Mouse (Mus musculus): ENCODE measurements around the gene Afg1l. TPM values are rescaled to one million over a fixed set of nuclear protein-coding genes. Genes with fewer than 3 reads are reported as not detected.
A peak's percentile ranks its signal among the peaks of the same experiment; 100 is the strongest.

The Afg1l gene
- polyA plus RNA-seq, 1 experiment from 2014 or later, result 17.2 TPM

DNA sequence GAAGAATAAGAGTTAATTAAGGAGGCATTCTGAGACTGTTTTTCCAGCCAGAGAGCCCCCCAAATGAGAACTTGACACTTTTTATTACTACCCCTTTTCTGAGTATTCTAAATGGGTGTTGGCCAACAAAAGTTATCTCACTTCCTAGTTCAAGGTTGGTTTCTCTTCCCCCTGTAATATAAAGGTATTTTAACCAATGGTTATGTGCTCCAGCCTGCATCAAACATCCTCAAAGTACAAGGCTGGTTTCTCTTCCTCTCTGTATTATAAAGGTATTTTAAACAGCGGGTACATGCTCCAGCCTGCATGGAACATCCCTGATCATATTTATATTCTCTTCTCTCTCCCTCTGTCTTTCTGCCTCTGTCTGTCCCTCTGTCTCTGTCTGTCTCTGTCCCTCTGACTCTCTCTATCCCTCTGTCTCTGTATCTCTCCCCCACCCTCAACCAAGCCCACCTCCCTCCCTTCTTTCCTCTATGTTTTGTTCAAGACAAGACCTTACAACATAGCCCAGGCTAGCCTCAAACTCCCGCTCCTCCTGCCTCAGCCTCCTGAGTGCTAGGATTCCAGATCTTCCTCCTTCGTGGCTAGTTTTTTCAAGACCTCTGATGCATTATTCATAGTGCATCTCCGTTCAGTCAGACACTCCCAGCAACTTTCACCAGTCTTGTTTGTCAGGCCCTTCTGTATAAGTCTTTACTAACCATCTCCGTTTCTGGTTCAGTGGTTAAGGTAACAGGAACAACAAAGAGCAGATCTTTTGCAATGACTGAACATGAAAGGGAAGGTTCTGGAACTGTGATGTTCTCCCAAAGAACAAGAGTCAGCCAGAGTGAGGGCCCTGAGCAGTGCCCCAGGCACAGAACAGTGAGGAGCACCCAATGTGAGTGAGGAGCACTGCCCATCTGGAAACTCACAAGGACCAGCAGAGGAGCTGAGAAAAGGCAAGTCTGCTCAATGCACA, 41.2 kb downstream of the Afg1l start:
- H3K4me1 ChIP-seq (replicated peaks), result no peaks in the 10 kb centered on the region
- no peaks in the 10 kb centered on the region for H3K27me3 ChIP-seq
- no peak for ATAC-seq (replicated peaks; ENCODE audit: insufficient number of reproducible peaks, insufficient read depth, low FRiP score, low read depth)
- H3K36me3 ChIP-seq, result peaks cover 10% of the 10 kb centered on the region
- H3K4me3 ChIP-seq, result no peak overlapping the region
- H3K9me3 ChIP-seq (replicated peaks), result no peaks in the 10 kb centered on the region
- 89% methylated on average over 5 of the region's 5 CpGs for WGBS
- no peak overlapping the region for H3K9ac ChIP-seq
- no peak overlapping the region for H3K27ac ChIP-seq
- H3K4me2 ChIP-seq, result no peak overlapping the region

- Histone ChIP-seq H3K9ac (no peak overlapping the region), H3K36me3 (no peaks in the 10 kb centered on the region), H3K27me3 (no peaks in the 10 kb centered on the region), H3K4me2 (no peak overlapping the region), H3K4me3 (no peak overlapping the region), H3K4me1 (replicated peaks) (no peaks in the 10 kb centered on the region), H3K9me3 (replicated peaks) (no peaks in the 10 kb centered on the region), H3K27ac (no peak overlapping the region)
- WGBS, result 75% methylated on average over 10 of the region's 10 CpGs
- no peak for ATAC-seq (replicated peaks; ENCODE audit: insufficient number of reproducible peaks, insufficient read depth, low FRiP score, low read depth)
Measured at GRCm38 (mm10) chr10:42417530-42418174, 60.7 kb downstream of the Afg1l start.

DNA sequence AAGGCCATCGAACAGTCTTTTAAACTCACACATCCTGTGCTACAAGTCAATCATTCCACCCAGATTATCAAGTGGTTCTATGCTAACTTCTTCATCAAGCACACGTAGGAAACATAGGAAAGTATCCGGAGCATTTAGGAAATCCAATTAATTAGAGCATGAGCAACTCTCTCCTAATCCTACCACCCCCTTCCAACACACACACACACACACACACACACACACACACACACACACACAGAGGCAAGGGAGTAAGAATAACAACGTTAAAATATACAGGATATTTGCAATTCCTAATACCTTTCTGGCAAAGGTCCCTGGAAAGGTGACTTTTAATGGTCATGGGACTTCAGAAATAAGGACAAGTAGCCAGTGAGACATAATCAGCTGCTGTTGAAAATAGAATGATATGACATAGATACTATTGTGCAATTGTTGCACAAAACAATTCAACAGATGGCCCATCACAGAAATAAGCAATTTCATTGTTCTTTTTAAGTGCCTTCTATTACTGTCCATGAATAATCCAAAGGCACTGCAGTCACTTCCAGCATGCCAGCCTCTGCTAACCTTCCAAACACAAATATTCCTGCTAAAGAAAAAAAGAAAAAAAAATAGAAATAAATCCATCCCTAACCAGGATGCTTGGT, 62.4 kb downstream of the Afg1l start:
- Histone ChIP-seq H3K4me1 (replicated peaks) (peaks cover 8% of the 10 kb centered on the region), H3K27me3 (no peaks in the 10 kb centered on the region), H3K9ac (no peak overlapping the region), H3K4me2 (no peak overlapping the region), H3K9me3 (replicated peaks) (no peaks in the 10 kb centered on the region), H3K4me3 (no peak overlapping the region), H3K36me3 (no peaks in the 10 kb centered on the region), H3K27ac (no peak overlapping the region)
- ATAC-seq (replicated peaks; ENCODE audit: insufficient number of reproducible peaks, insufficient read depth, low FRiP score, low read depth), result no peak
- 76% methylated on average over 4 of the region's 4 CpGs for WGBS

DNA sequence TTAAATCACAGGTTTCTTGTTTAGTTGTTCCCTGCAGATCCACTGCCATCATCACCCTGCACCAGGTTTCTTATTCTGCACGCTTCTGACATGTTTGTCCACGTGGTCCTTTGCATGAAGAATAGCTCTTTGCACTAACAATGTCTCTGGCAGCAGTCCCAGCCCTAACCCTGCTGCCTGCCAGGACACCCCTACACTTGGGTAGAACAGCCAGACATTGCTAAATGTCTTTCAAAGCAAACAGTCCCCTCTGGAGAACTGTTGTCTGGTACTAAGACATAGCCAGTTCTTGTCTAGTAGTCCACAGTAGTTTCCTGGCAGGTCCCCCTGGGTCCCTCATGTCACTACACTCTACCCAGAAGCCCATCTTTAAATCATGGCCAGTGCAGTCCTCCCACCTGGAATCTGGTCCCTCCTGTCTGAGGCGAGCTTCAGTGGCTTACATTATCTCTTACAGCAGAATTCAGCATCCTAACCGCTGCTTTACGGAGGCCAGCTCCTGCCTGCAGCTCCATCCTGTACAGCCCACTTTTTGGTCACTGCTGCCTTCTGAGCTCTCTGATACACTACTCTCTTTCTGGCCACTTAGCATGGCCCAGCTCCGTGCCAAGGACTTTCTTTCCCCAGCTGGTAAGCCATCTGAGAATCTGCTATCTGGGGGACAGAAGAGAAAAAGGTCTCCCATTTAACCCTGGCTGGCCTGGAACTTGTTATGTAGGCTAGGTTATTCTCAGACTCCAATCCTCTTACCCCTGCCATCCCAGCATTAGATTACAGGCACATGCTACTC, 67.4 kb downstream of the Afg1l start:
- Histone ChIP-seq H3K36me3 (no peaks in the 10 kb centered on the region), H3K4me2 (peak overlapping the region; percentile 10; the same call in 1 of the 2 replicates), H3K4me1 (replicated peaks) (peaks cover 10% of the 10 kb centered on the region), H3K9me3 (replicated peaks) (no peaks in the 10 kb centered on the region), H3K27me3 (no peaks in the 10 kb centered on the region), H3K4me3 (no peak overlapping the region), H3K27ac (peak overlapping the region; percentile 73), H3K9ac (no peak overlapping the region)
- WGBS, result 23% methylated on average over 6 of the region's 6 CpGs
- ATAC-seq (replicated peaks; ENCODE audit: insufficient number of reproducible peaks, insufficient read depth, low FRiP score, low read depth), result peak; percentile 84

- no peaks in the 10 kb centered on the region for H3K9me3 ChIP-seq (replicated peaks)
- H3K27me3 ChIP-seq, result no peaks in the 10 kb centered on the region
- H3K36me3 ChIP-seq, result 0 out of 2 replicates have a peak, but pooled peaks cover 9% of the 10 kb centered on the region
- no peak overlapping the region for H3K4me3 ChIP-seq
- no peaks in the 10 kb centered on the region for H3K4me1 ChIP-seq (replicated peaks)
- H3K27ac ChIP-seq, result no peak overlapping the region
- no peak overlapping the region for H3K4me2 ChIP-seq
- WGBS, result 62% methylated on average over 11 of the region's 11 CpGs
- no peak overlapping the region for H3K9ac ChIP-seq
- ATAC-seq (replicated peaks; ENCODE audit: insufficient number of reproducible peaks, insufficient read depth, low FRiP score, low read depth), result no peak
Measured at GRCm38 (mm10) chr10:42390436-42390835, 87.9 kb downstream of the Afg1l start.

DNA sequence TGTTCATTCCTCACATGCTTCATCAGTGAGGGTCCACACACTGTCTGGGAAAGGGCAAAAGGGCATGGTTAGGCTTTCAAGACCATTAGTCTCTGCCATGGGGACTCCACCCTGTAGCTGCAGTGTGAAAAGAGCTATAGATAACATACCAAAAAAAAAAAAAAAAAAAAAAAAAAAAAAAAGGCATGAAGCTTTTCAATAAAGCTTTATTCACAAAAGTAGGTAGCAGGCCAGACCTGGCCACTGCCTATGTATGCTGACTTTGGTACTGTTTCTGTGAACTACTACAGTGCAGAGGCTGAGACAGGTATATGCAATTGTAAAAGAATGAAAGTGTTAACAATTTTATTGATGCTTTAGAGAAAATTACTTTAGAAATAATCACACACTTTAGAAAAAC, 90.2 kb downstream of the Afg1l start:
- no peak overlapping the region for H3K27ac ChIP-seq
- no peaks in the 10 kb centered on the region for H3K9me3 ChIP-seq (replicated peaks)
- no peaks in the 10 kb centered on the region for H3K27me3 ChIP-seq
- no peak overlapping the region for H3K4me2 ChIP-seq
- H3K36me3 ChIP-seq, result no peaks in the 10 kb centered on the region
- no peak overlapping the region for H3K9ac ChIP-seq
- H3K4me3 ChIP-seq, result no peak overlapping the region
- ATAC-seq (replicated peaks; ENCODE audit: insufficient number of reproducible peaks, insufficient read depth, low FRiP score, low read depth), result no peak
- no peaks in the 10 kb centered on the region for H3K4me1 ChIP-seq (replicated peaks)

DNA sequence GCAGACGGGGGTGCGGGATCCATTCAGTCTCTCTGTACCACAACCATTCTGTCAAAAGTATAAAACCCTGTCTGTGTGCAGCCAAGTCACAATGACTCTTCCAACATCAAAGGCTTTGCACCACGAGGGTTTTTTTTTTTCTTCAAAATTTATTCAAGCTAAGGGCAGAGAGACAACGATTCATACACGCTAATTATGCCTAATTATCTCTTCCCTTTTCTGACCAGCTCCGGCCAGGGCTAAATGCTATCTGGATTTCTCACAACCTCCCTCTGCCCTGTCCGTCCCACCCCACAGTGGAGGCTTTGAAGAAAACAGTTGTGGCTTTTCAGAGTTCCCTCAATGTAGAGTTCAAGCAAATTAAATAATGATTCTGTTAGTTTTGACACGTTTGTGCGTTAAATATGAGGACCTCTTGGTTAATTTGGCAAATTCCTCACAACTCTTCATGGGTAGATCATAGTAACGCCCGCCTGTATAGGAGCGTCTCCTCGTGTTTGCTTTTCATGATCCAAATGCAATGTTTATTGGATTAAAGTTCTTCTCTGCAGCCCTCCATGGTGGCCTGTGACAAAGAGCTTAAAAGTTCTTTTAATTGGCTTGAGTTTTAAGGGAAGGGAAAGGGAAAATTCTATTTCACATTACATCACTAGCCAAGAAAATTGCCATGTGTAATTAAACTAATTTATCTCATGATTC, 93.3 kb downstream of the Afg1l start:
- ATAC-seq (replicated peaks; ENCODE audit: insufficient number of reproducible peaks, insufficient read depth, low FRiP score, low read depth), result no peak
- 76% methylated on average over 13 of the region's 13 CpGs for WGBS
- H3K4me1 ChIP-seq (replicated peaks), result no peaks in the 10 kb centered on the region

DNA sequence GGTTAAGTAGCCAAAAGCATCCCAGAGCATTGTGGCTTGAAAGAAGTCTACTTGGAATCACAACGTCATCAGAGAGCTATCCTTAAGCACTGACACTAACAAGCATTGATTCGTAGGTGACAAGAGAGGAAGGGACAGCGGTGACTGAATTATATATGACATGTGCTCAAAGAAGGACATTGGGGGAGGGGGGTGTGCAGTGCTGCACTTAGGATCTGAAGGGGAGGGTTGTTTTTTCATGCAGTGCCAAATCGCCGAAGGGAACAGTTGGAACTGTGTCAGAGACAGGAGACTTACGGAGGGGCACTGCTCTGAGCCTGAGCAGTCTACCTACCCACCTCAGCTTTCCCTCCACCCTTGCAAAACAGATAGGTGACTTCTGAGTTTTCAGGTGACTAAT, 94.7 kb downstream of the Afg1l start:
- H3K4me1 ChIP-seq (replicated peaks), result no peaks in the 10 kb centered on the region
- H3K4me3 ChIP-seq, result no peak overlapping the region
- no peak overlapping the region for H3K27ac ChIP-seq
- no peaks in the 10 kb centered on the region for H3K27me3 ChIP-seq
- WGBS, result 44% methylated on average over 6 of the region's 6 CpGs
- ATAC-seq (replicated peaks; ENCODE audit: insufficient number of reproducible peaks, insufficient read depth, low FRiP score, low read depth), result no peak
- no peaks in the 10 kb centered on the region for H3K9me3 ChIP-seq (replicated peaks)
- no peak overlapping the region for H3K9ac ChIP-seq
- no peak overlapping the region for H3K4me2 ChIP-seq
- no peaks in the 10 kb centered on the region for H3K36me3 ChIP-seq

More for the DNA sequence above, 93.3 kb downstream of the Afg1l start:
- Histone ChIP-seq H3K27ac (no peak overlapping the region), H3K27me3 (no peaks in the 10 kb centered on the region), H3K9ac (no peak overlapping the region), H3K9me3 (replicated peaks) (no peaks in the 10 kb centered on the region), H3K36me3 (no peaks in the 10 kb centered on the region), H3K4me2 (no peak overlapping the region), H3K4me3 (no peak overlapping the region)

DNA sequence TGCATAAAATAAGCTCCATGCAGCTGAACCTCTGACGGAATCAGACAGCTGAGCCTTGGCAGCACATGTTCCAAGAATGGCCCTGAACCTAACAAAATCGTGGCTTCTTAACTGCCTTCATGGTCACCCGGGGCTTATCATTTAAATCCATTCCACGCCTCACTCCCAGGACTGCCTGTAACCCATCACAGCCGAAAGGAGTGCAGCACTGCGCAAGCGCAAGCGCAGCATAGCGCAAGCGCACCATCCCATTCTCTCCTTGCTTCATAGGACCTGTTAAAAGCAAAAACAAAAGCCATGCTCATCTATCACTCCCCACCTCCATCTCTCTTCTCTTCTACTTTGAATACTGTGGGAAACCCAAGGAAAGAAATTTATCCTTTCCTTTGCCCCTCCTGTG, 114.1 kb downstream of the Afg1l start:
- no peaks in the 10 kb centered on the region for H3K36me3 ChIP-seq
- ATAC-seq (replicated peaks; ENCODE audit: insufficient number of reproducible peaks, insufficient read depth, low FRiP score, low read depth), result no peak
- H3K4me2 ChIP-seq, result no peak overlapping the region
- no peak overlapping the region for H3K9ac ChIP-seq
- H3K27me3 ChIP-seq, result no peaks in the 10 kb centered on the region
- no peak overlapping the region for H3K4me3 ChIP-seq
- no peaks in the 10 kb centered on the region for H3K9me3 ChIP-seq (replicated peaks)
- H3K4me1 ChIP-seq (replicated peaks), result 0 out of 2 replicates have a peak, but pooled peaks cover 2% of the 10 kb centered on the region
- 79% methylated on average over 10 of the region's 10 CpGs for WGBS
- no peak overlapping the region for H3K27ac ChIP-seq

DNA sequence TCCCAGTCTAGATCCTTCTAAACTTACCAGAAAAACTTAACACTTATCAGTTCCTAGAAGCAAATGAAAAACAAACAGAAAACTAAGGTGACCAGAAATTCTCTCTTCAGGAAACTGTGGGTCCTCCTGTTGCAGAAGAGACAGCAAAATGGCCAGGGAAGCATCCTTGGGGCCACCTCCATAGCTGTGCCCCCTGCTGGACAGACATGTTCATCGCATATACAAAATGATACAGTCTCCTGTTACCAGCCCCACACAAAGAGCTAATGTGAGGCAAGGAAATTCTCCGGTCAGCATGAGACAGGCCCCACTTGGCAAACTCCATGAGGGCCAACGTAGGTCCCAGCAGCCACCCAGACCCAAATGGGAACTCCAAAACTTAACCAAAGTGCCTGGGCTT, 122.4 kb downstream of the Afg1l start:
- ATAC-seq (replicated peaks; ENCODE audit: insufficient number of reproducible peaks, insufficient read depth, low FRiP score, low read depth), result no peak
- Histone ChIP-seq H3K4me3 (no peak overlapping the region), H3K9me3 (replicated peaks) (no peaks in the 10 kb centered on the region), H3K27ac (no peak overlapping the region), H3K36me3 (no peaks in the 10 kb centered on the region), H3K27me3 (no peaks in the 10 kb centered on the region), H3K4me1 (replicated peaks) (no peaks in the 10 kb centered on the region), H3K9ac (no peak overlapping the region), H3K4me2 (no peak overlapping the region)
- WGBS, result 76% methylated on average over 3 of the region's 3 CpGs
